Mouse (Mus musculus): ENCODE measurements at regions not wholly inside any gene's neighbourhood (a gene's known extent, or its start where the extent isn't known, plus 50 kb on each side); places are given as distances from the start of the nearest gene placed in this dataset.

GRCm38 (mm10) chr1:105206216-105206615 lies 150.3 kb downstream of the Rnf152 start:
- Histone ChIP-seq H3K27ac (ENCODE audit: low read depth) (no peak overlapping the region), H3K27me3 (ENCODE audit: insufficient read depth, low read length) (no peaks in the 10 kb centered on the region), H3K4me3 (ENCODE audit: low read depth, low read length) (no peak overlapping the region), H3K9me3 (ENCODE audit: low read depth, low read length) (no peaks in the 10 kb centered on the region), H3K4me2 (no peak overlapping the region), H3K4me1 (ENCODE audit: insufficient read depth) (no peaks in the 10 kb centered on the region), H3K9ac (no peak overlapping the region), H3K36me3 (ENCODE audit: insufficient read depth) (no peaks in the 10 kb centered on the region)
- no peak for TF ChIP-seq CTCF (IDR thresholded peaks at IDR 0.05; ENCODE audit: low read depth)
- DNase-seq (no peak), ATAC-seq (ENCODE audit: insufficient read depth) (no peak)

DNA sequence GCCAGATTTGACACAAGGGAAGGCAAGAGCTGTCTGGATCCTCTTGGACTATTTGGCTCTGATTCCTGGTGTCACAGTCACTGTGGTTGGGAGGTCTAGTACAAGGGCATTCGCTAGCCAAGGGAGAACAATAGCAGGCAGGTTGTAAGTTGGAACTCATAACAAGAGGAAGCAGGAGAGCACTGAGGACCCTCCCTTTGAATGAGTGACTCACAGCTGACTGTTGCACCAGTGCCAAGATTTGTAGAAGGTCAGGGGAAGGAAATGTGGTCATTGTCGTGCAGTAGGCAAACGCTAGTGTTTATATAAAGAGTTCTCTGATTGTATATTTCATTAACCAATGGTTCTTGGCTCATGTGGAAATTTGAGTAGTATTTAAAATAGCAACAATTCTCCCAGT lies 157.2 kb downstream of the Rnf152 start:
- Histone ChIP-seq H3K4me2 (no peak overlapping the region), H3K4me3 (ENCODE audit: low read depth, low read length) (no peak overlapping the region), H3K9ac (no peak overlapping the region), H3K27me3 (ENCODE audit: insufficient read depth, low read length) (no peaks in the 10 kb centered on the region), H3K4me1 (ENCODE audit: insufficient read depth) (no peaks in the 10 kb centered on the region), H3K9me3 (ENCODE audit: low read depth, low read length) (no peaks in the 10 kb centered on the region), H3K27ac (ENCODE audit: low read depth) (no peak overlapping the region), H3K36me3 (ENCODE audit: insufficient read depth) (no peaks in the 10 kb centered on the region)
- DNase-seq (peak; percentile 74), ATAC-seq (ENCODE audit: insufficient read depth) (peak; percentile 77; the same call in 1 of the 2 replicates)
- no peak for TF ChIP-seq CTCF (IDR thresholded peaks at IDR 0.05; ENCODE audit: low read depth)
- 37% methylated on average over 3 of the region's 3 CpGs for WGBS

DNA sequence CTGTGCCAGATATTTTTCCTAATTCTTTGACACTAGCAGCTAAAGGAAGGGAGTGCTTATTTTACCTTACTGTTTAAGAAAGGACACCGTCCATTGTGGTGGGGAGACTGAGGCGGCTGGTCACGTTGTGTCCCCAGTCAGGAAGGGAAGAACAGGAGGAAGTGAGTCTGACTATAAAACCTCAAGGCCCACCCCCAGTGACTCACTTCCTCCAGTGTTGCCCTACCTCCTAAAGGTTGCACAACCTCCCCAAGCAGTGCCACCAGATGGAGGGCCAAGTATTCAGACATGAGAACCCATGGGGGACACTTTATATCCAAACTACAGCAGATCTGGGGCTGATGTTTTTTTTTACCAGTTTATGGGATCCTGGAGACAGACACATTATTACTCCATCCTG lies 165.4 kb downstream of the Rnf152 start:
- no peak overlapping the region for H3K27ac ChIP-seq (ENCODE audit: low read depth)
- TF ChIP-seq CTCF (IDR thresholded peaks at IDR 0.05; ENCODE audit: low read depth): no peak
- H3K27me3 ChIP-seq (ENCODE audit: insufficient read depth, low read length): no peaks in the 10 kb centered on the region
- DNase-seq (no peak), ATAC-seq (ENCODE audit: insufficient read depth) (no peak)
- H3K9ac ChIP-seq: no peak overlapping the region
- no peaks in the 10 kb centered on the region for H3K4me1 ChIP-seq (ENCODE audit: insufficient read depth)
- no peaks in the 10 kb centered on the region for H3K36me3 ChIP-seq (ENCODE audit: insufficient read depth)
- WGBS: 83% methylated on average over 3 of the region's 3 CpGs
- no peak overlapping the region for H3K4me2 ChIP-seq
- H3K4me3 ChIP-seq (ENCODE audit: low read depth, low read length): no peak overlapping the region
- no peaks in the 10 kb centered on the region for H3K9me3 ChIP-seq (ENCODE audit: low read depth, low read length)

DNA sequence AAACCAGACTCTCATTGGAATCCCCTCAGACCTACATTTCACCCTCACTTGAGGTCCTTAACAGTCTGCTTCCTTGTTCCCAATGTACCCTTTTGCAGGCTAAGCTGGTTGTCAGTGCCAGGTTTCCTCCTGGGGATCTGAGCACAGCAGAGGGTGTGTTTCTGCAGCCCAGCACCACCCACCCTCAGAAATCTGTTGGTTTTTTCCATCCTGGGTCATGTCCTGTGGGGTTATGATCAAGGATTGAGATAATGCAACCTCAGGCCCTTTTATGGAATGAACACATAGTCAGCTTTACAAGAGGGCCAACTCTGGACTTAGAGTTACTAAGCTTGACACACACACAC lies 167.6 kb downstream of the Rnf152 start:
- ATAC-seq (ENCODE audit: insufficient read depth) (peak; percentile 19; the same call in 1 of the 2 replicates), DNase-seq (no peak)
- no peaks in the 10 kb centered on the region for H3K27me3 ChIP-seq (ENCODE audit: insufficient read depth, low read length)
- no peak overlapping the region for H3K4me2 ChIP-seq
- no peak for TF ChIP-seq CTCF (IDR thresholded peaks at IDR 0.05; ENCODE audit: low read depth)
- H3K9me3 ChIP-seq (ENCODE audit: low read depth, low read length): no peaks in the 10 kb centered on the region
- no peak overlapping the region for H3K4me3 ChIP-seq (ENCODE audit: low read depth, low read length)
- H3K9ac ChIP-seq: no peak overlapping the region
- H3K36me3 ChIP-seq (ENCODE audit: insufficient read depth): no peaks in the 10 kb centered on the region
- no peaks in the 10 kb centered on the region for H3K4me1 ChIP-seq (ENCODE audit: insufficient read depth)
- no peak overlapping the region for H3K27ac ChIP-seq (ENCODE audit: low read depth)

- DNase-seq (peak; percentile 31), ATAC-seq (ENCODE audit: insufficient read depth) (peak; percentile 83)
- Histone ChIP-seq H3K27ac (ENCODE audit: low read depth) (peak overlapping the region; percentile 30; the same call in 1 of the 2 replicates), H3K4me3 (ENCODE audit: low read depth, low read length) (no peak overlapping the region), H3K4me2 (no peak overlapping the region), H3K27me3 (ENCODE audit: insufficient read depth, low read length) (no peaks in the 10 kb centered on the region), H3K36me3 (ENCODE audit: insufficient read depth) (no peaks in the 10 kb centered on the region), H3K4me1 (ENCODE audit: insufficient read depth) (no peaks in the 10 kb centered on the region), H3K9me3 (ENCODE audit: low read depth, low read length) (no peaks in the 10 kb centered on the region), H3K9ac (no peak overlapping the region)
- TF ChIP-seq CTCF (IDR thresholded peaks at IDR 0.05; ENCODE audit: low read depth): no peak
- 49% methylated on average over 3 of the region's 3 CpGs for WGBS
Measured at GRCm38 (mm10) chr1:105188210-105188919, 168.1 kb downstream of the Rnf152 start.

GRCm38 (mm10) chr1:105184470-105184869 lies 172.0 kb downstream of the Rnf152 start:
- no peak overlapping the region for H3K9ac ChIP-seq
- H3K4me1 ChIP-seq (ENCODE audit: insufficient read depth): no peaks in the 10 kb centered on the region
- ATAC-seq (ENCODE audit: insufficient read depth): no peak
- no peak overlapping the region for H3K4me2 ChIP-seq
- no peaks in the 10 kb centered on the region for H3K9me3 ChIP-seq (ENCODE audit: low read depth, low read length)
- TF ChIP-seq CTCF (IDR thresholded peaks at IDR 0.05; ENCODE audit: low read depth): no peak
- H3K4me3 ChIP-seq (ENCODE audit: low read depth, low read length): no peak overlapping the region
- 87% methylated on average over 3 of the region's 3 CpGs for WGBS
- no peaks in the 10 kb centered on the region for H3K36me3 ChIP-seq (ENCODE audit: insufficient read depth)
- H3K27me3 ChIP-seq (ENCODE audit: insufficient read depth, low read length): no peaks in the 10 kb centered on the region
- no peak for DNase-seq
- no peak overlapping the region for H3K27ac ChIP-seq (ENCODE audit: low read depth)

- Histone ChIP-seq H3K9me3 (ENCODE audit: low read depth, low read length) (no peaks in the 10 kb centered on the region), H3K27ac (ENCODE audit: low read depth) (peak overlapping the region; percentile 47), H3K4me1 (ENCODE audit: insufficient read depth) (peaks cover 8% of the 10 kb centered on the region; the same call in 1 of the 2 replicates), H3K4me3 (ENCODE audit: low read depth, low read length) (no peak overlapping the region), H3K27me3 (ENCODE audit: insufficient read depth, low read length) (no peaks in the 10 kb centered on the region), H3K9ac (no peak overlapping the region), H3K36me3 (ENCODE audit: insufficient read depth) (no peaks in the 10 kb centered on the region), H3K4me2 (peak overlapping the region; percentile 16; the same call in 1 of the 2 replicates)
- no peak for TF ChIP-seq CTCF (IDR thresholded peaks at IDR 0.05; ENCODE audit: low read depth)
- DNase-seq (peak; percentile 91), ATAC-seq (ENCODE audit: insufficient read depth) (peak; percentile 98)
- WGBS: 10% methylated on average over 3 of the region's 3 CpGs
Measured at GRCm38 (mm10) chr1:105179371-105179823, 177.1 kb downstream of the Rnf152 start.

Measured in lung, embryonic 14.5 days (tissue).